Mouse (Mus musculus) ZHBTc4 (cell line): Measurements from ENCODE around the gene Cutal.

Source experiments
- DNase-seq: peaks from one replicate; pipeline ENCODE4 v3.0.0-alpha.2; 2011; ENCODE audit warnings: low read depth, low spot score

Cutal gene

DNA sequence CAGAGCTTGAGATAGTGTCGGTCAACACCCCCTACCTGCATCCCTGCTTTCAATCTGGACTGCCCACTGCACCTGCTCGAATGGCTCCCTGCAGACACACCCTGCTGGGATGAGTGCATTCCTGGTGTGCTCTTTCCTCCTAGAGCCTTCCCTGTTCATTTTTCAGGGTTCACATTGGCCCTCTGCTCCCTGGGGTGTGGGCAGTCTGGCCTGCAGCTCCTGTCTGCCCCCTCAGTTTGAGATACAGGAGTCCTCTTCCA is 40.6 kb downstream of the Cutal start:
- DNase-seq, result no peak

DNA sequence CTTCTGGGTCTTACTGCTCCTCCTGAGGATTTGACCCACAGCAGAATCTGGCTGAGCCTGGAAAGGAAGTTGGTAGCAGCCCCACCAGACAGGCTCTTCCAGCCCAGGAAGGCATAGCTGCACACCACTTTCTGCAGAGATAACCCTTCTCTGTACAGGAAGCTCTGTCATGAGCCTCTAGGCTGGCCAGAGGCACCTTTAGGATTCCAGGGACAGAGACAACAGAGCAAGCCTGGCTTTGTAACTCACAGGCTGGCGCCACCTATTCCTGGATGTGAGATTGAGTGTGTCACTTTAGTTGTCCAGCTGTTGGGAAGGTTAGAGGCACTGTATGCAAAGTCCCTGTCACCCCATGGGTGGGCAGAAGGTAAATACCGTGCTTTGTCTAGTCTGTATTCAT is 40.9 kb downstream of the Cutal start:
- no peak for DNase-seq

DNA sequence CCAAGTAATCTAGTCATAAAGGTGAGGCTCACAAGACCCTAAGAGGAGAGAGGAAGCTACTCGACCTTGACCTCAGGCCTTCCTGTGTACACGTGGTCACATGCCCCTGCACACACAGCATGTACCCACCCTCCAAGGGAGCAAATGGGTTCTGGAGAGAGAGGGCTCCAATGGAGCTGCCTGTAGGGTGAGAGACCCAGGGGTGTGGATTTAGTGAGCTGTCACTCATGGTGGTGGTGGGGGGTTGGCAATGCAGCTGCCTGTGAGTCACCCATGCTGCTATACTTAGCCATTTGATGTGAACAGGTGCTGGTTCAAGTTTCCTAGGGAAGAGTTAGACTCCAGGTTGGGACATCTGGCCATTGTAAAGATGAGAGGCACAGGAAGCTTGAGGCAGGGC is 45.9 kb downstream of the Cutal start:
- peak; percentile 47 for DNase-seq

DNA sequence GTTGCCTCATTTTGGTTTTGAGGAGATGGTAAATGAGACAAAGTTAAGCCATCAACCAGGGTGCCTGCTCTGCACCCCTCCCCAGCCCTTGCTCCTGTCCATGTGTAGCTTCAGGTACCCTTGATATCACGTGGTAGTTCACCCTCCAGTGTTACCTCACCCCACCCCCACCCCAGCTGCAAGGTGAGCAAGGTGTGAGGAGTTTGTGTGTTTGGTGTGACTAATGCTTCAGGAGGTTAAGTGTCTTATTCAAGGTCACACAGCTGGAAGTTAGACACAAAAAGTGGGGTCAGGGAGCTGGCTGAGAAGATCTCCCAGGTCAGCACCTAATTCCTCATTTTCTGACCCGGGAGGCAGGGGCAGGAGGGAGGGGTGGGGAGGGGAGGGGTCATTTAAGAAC is 48.5 kb downstream of the Cutal start:
- DNase-seq, result no peak

DNA sequence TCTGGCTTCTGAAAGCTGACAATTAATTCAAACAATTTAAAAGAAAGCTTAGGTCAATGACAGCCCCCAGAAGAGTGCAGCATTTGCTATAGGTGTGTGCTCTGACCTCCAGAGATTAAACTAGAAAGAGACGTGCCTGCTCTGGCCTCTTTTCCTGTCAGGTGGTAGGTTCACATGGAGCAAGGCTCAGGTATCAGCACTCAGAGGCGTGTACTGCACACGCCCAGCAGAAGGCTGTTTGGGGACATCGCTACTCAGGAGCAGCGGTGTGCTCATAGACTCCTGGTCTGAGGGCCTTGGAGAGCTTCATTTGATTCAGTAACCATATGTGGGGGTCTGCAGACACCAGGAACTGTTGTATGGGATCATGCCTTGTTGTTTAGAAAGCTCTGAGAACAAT is 53.1 kb downstream of the Cutal start:
- no peak for DNase-seq

DNA sequence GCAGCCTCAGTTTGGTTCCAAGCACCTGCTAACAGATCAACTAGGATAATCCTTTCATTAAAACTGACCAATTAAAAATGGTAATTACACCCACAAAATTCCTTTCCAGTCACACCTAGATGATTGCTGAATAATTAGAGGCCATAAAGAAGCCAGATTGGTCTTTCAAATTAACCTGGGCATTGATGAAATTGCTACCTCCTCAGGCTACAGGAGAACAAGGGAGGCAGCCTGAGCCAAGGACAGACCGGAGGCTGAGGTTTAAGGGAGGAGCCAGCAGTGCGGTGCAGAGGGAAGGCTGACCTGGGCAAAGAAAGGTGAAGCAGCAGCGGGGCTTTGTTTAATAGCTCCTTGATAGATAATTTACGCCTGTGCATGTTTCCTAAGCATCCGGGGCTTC is 63.3 kb downstream of the Cutal start:
- DNase-seq, result peak; percentile 45

DNA sequence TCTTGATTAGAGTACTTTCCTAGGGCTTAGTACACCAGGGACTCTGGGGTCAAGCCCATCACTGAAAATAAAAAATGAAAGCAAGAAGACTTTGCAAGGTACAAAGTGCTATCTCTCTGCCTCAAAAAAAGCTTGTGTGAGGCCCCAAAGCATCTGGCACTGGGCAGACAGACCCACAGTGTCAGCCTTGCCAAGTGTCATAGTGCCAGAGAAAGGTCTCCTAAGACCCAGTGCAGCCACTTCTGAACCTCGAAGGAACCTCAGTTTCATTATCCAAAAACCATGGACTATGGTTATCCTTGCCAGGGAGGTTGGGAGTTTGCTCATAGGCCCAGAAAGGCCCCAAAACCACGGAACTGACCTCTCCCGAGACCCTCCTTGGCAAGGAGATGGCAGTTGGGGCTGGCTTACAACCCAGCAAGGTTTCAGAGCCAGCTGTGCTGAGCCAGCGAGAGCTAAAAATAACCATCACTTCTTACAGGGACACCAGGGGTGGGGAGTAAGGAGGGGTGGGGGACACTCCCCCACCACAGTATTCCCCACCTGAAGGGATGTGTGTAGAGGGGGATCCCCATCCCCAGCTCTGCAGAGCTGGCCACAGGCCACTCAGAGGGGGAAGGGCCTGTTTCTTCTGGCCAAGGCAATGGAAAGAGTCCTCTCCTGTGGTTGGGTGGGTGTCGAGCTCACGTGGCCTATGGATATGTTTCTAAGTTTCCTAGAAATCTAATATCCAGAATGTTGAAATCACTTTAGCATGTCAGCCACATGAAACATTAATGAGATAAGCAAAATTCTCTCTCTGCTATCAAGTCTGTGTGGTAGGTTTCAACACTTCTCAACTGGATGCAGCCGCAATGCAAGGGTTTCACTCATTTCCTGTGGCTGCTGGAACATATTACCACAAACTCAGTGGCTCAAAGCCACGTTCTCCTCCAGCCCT is 64.3 kb downstream of the Cutal start:
- no peak for DNase-seq

DNA sequence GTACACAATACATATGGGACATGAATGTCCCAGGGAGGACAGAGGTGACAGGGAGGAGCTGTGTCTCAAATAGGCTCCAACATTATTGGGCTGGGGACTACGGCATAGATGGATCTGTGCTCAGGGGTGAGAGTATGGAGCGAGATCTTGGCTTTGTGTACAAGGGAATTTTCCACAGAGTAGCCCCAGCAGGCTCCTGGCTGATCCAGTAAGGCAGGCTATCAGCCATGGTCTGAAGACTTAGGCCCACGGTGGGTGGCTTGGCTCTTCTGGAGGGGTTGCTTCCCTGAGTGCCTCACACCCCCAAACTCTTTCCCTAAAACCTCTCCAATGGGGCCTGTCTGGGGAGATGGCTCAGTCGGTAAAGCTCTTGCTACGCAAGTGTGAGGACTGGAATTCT is 66.0 kb downstream of the Cutal start:
- no peak for DNase-seq

DNA sequence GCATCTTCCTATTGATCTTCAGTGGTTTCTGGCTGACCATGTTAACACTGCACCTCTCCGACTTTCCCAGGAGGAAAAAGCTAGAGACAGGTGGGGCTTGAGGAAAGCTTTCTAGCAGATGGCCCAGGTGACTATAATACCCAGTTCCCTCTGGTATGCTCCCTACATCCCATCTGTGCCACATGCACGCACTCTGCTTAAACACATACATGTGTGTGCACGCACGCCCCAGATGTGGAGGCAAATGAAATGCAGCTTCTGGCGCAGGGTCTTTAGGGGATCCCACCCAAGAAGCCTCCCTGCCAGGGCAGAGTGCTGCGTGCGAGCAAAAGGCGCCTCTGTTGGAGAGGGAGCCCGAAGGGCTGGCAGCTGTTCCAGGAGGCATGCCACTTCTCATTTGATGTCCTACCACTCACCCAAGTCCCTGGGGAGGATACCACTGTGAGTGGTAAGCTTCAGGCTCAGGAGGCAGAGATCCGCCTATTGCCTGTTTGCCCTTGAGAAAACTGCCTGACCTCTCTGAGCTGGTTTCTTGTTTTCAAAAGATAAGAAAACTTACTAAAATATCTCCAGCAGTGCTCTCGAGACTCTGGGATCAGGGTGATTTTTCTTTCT is 67.0 kb downstream of the Cutal start:
- DNase-seq, result no peak
